Mouse (Mus musculus): ENCODE data around the gene Rilpl1. TPM values are rescaled to one million over a fixed set of nuclear protein-coding genes. Genes with fewer than 3 reads are reported as not detected.

The Rilpl1 gene
- polyA plus RNA-seq, 1 experiment = 4.2 TPM

GRCm38 (mm10) chr5:124481714-124482113 lies 49.5 kb downstream of the Rilpl1 start:
- TF ChIP-seq GATA1 (IDR thresholded peaks at IDR 0.05; ENCODE audit: low read length) = no peak

GRCm38 (mm10) chr5:124480119-124480518 lies 51.1 kb downstream of the Rilpl1 start:
- no peak for TF ChIP-seq GATA1 (IDR thresholded peaks at IDR 0.05; ENCODE audit: low read length)

DNA sequence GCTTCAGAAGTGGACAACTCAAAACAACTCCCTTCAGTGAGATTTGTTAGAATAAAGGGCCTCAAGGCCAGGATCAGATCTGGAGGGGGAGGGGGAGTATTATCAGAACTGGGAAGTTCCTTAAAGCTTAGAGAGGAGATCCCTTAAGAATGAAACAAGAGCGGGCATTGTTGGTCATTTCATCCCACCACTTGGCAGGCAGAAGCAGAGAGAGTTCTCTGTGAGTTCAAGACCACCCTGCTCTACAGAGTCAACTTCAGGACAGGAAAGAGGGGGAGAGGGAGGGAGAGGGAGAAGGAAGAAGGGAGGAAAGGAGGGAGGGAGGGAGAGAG lies 52.4 kb downstream of the Rilpl1 start:
- no peak for TF ChIP-seq GATA1 (IDR thresholded peaks at IDR 0.05; ENCODE audit: low read length)

DNA sequence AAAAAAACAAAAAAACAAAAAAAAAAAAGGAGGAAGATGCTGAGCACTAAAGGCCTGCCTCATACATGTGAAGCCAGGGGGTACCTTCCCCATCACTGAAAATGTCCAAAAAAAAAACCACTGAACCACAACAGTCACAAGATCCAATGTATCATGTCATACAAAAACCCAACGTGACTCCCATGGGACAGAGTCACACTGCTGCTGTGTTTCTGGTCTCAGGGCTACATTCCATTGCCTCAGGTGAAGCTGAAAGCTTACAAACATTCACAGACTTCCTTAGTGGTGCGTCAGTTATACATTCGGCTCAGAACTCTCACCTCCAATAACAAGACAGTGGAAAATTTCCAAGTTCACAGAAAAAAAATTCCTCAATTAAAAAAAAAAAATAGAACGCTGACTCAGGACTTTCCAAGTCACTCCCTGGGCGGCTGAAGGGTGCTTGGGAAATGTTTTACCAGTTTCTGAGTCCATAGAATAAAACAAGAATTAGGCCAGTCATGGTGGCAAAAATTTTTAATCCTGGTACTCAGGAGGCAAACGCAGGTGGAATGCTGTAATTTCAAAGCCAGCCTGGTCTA lies 60.5 kb downstream of the Rilpl1 start:
- no peak for TF ChIP-seq GATA1 (IDR thresholded peaks at IDR 0.05; ENCODE audit: low read length)

DNA sequence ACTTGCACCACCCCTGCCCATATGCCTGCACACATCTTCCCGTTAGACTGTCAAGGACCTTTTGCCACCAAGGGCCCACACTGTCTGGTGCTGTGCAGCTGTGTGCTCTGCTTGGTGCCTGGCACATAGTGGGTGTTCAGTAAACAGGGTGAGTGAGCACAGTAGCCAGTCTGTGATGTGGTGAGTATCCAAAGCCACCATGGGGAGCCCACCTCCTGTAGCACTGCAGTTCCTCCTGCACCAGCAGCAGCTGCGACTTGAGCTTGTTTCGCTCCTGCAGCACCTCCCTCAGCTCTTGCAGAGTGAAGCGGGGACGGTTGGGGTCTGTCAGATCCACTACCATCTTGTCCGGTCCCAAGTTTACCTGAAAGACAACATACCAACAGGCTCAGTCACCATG lies 61.7 kb downstream of the Rilpl1 start:
- no peak for TF ChIP-seq GATA1 (IDR thresholded peaks at IDR 0.05; ENCODE audit: low read length)

GRCm38 (mm10) chr5:124468365-124468764 lies 62.8 kb downstream of the Rilpl1 start:
- TF ChIP-seq GATA1 (IDR thresholded peaks at IDR 0.05; ENCODE audit: low read length) = no peak

DNA sequence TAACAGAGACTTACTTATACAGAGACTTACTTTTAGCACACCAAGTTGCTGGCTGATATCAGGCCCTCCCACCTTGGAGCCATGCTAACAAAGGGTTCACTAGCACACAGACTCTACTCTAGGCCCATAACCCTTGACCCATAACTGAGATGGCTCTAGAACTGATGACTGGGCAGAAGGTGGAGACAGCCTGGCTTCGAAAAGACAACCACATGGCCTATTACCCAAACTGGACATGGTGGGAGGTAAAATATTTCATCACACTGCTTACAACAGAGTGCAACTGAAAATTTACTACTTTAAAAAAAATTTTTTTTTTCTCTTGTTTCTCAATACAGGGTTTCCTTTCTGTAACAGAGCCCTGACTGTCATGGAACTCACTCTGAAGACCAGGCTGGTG lies 63.4 kb downstream of the Rilpl1 start:
- no peak for TF ChIP-seq GATA1 (IDR thresholded peaks at IDR 0.05; ENCODE audit: low read length)

DNA sequence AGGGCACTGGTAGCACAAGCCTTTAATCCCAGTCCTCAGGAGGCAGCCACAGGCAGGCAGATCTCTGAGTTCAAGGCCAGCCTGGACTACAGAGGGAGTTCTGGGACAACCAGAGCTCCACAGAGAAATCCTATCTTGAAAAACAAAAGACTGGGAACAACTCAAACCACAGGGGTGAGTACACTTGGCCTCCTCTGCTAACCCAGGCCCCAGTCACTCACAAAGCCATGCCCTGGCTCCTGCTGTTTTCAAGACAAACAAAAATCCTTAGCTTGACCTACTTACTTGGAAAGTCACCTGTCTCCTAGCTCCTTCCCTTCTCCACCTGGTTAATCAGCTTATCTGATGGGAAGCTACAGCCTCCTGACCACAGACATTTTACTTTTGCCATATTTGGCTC lies 66.3 kb downstream of the Rilpl1 start:
- TF ChIP-seq GATA1 (IDR thresholded peaks at IDR 0.05; ENCODE audit: low read length) = no peak

- TF ChIP-seq GATA1 (IDR thresholded peaks at IDR 0.05; ENCODE audit: low read length) = no peak
Measured at GRCm38 (mm10) chr5:124463462-124463861, 67.7 kb downstream of the Rilpl1 start.

- no peak for TF ChIP-seq GATA1 (IDR thresholded peaks at IDR 0.05; ENCODE audit: low read length)
Measured at GRCm38 (mm10) chr5:124462297-124463025, 68.7 kb downstream of the Rilpl1 start.

- no peak for TF ChIP-seq GATA1 (IDR thresholded peaks at IDR 0.05; ENCODE audit: low read length)
Measured at GRCm38 (mm10) chr5:124456762-124457161, 74.4 kb downstream of the Rilpl1 start.

GRCm38 (mm10) chr5:124454082-124454419 lies 77.1 kb downstream of the Rilpl1 start:
- TF ChIP-seq GATA1 (IDR thresholded peaks at IDR 0.05; ENCODE audit: low read length) = no peak

DNA sequence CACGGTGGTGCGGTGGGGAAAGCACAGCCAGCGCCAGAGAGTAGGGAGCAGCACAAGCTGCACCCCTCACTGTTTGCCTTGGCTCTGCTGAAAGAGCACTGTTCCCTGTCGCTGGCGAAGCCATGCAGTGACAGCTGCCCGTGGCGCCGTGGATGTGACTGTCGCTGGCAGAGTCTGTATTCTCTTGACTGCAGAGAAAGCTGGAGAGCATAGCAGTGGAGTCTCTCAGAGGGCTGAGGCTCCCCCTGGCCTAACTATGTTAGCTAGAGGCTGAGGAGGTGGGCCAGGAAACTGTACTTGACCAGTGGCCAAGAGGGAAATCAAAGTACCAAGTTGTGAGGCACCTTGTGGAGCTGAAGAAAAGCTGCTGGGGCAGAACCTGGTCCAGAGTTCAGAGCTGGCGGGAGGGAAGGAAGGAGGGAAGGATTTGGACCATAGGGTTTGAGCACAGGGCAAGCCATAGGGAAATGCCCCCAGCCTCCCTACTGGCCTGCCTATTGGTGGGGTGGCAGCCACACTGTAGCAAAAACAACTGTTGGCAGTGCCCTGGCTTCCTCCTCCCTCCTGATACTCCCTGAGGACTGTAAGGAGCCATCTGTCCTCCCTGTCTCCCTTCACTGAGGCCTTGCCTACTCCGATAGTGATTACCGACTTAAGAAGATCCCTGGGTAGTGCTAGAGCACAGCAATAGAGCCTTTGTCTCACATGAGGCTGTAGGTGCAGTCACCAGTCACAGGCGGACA lies 77.7 kb downstream of the Rilpl1 start:
- no peak for TF ChIP-seq GATA1 (IDR thresholded peaks at IDR 0.05; ENCODE audit: low read length)

- TF ChIP-seq GATA1 (IDR thresholded peaks at IDR 0.05; ENCODE audit: low read length) = no peak
Measured at GRCm38 (mm10) chr5:124452494-124453228, 78.5 kb downstream of the Rilpl1 start.

DNA sequence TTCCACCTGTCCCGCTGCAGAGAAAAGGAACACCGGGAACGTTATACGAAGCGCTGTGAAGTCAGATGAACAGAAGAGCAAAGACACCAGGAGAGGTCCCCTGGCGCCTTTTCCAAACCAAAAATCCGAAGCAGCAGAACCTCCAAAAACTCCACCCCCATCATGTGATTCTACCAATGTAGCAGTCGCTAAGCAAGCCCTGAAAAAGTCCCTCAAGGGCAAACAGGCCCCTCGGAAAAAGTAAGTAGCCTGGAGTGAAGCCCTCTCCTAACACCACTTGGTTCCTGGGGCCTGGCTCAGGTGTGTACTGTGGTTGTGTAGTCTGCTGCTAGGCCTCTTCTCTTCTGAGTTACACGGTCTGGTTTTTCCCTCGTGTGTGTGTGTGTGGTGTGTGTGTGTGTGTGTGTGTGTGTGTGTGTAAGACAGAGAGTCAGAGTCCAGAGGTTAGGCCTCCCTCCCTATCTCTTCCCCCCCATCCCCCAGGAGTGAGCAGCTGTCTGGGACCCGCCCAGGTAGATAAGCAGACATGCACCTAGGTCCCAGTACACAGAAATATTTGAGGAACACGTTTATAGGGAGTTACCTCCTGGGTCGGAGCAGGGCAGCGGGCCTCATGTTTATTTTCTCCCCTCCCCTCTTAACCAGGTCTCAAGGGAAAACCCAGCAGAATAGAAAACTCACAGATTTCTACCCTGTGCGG lies 80.4 kb downstream of the Rilpl1 start:
- TF ChIP-seq GATA1 (IDR thresholded peaks at IDR 0.05; ENCODE audit: low read length) = no peak

DNA sequence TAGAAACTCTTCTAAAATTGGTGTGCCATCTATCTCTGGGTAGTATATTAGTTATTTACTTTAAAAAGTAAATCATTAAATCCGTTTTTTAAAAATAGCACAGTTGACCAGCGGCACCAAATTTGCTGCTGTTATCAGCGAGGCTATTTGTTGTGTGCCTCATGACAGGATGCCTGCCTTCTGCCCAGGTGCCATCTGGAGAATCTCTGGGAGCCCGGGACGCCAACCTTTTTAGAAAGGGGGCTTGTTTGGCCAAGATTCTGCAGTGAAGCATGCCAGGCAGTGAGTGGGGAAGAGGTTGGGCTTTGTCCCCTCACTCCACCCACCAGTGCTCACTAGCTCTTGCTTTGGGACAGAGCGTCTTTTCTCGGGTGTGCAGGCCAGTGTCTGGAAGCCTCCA lies 81.1 kb downstream of the Rilpl1 start:
- TF ChIP-seq GATA1 (IDR thresholded peaks at IDR 0.05; ENCODE audit: low read length) = no peak

Measured in G1E-ER4 (cell line).